Mouse (Mus musculus) thymus, postnatal 25 days (tissue): ENCODE results near the gene Madd.

Experiments
- DNase-seq: peaks from one replicate; pipeline ENCODE4 v3.0.0; 2022

Gene Madd

GRCm38 (mm10) chr2:91169587-91170322, 13.9 kb downstream of the Madd start:
- no peak for DNase-seq

- DNase-seq: no peak
Measured at GRCm38 (mm10) chr2:91167629-91168028, 16.0 kb downstream of the Madd start.

- DNase-seq: no peak
Measured at GRCm38 (mm10) chr2:91164991-91165390, 18.6 kb downstream of the Madd start.

GRCm38 (mm10) chr2:91163532-91163931, 20.1 kb downstream of the Madd start:
- DNase-seq: no peak

- DNase-seq: no peak
Measured at GRCm38 (mm10) chr2:91162952-91163351, 20.7 kb downstream of the Madd start.

GRCm38 (mm10) chr2:91160591-91160990, 23.0 kb downstream of the Madd start:
- DNase-seq: no peak

GRCm38 (mm10) chr2:91157002-91157752, 26.5 kb downstream of the Madd start:
- DNase-seq: no peak

- no peak for DNase-seq
Measured at GRCm38 (mm10) chr2:91154091-91154490, 29.5 kb downstream of the Madd start.

GRCm38 (mm10) chr2:91152885-91153377, 30.7 kb downstream of the Madd start:
- no peak for DNase-seq

GRCm38 (mm10) chr2:91151331-91151730, 32.3 kb downstream of the Madd start:
- DNase-seq: no peak

GRCm38 (mm10) chr2:91148101-91148500, 35.5 kb downstream of the Madd start:
- no peak for DNase-seq

- no peak for DNase-seq
Measured at GRCm38 (mm10) chr2:91143401-91143800, 40.2 kb downstream of the Madd start.

GRCm38 (mm10) chr2:91142920-91143319, 40.7 kb downstream of the Madd start:
- DNase-seq: no peak

- no peak for DNase-seq
Measured at GRCm38 (mm10) chr2:91139764-91140163, 43.9 kb downstream of the Madd start.

GRCm38 (mm10) chr2:91139311-91139710, 44.3 kb downstream of the Madd start:
- no peak for DNase-seq

GRCm38 (mm10) chr2:91137481-91137880, 46.2 kb downstream of the Madd start:
- no peak for DNase-seq

GRCm38 (mm10) chr2:91136513-91137412, 46.9 kb downstream of the Madd start:
- no peak for DNase-seq

GRCm38 (mm10) chr2:91132035-91132434, 51.6 kb downstream of the Madd start:
- DNase-seq: no peak

- DNase-seq: no peak
Measured at GRCm38 (mm10) chr2:91131251-91131650, 52.4 kb downstream of the Madd start.

- no peak for DNase-seq
Measured at GRCm38 (mm10) chr2:91130126-91130525, 53.5 kb downstream of the Madd start.

GRCm38 (mm10) chr2:91128761-91129160, 54.9 kb downstream of the Madd start:
- DNase-seq: no peak

GRCm38 (mm10) chr2:91125101-91125500, 58.5 kb downstream of the Madd start:
- no peak for DNase-seq

GRCm38 (mm10) chr2:91123521-91123920, 60.1 kb downstream of the Madd start:
- no peak for DNase-seq
